Mouse (Mus musculus) left cerebral cortex, postnatal 25 days (tissue): ENCODE measurements around the gene Lztr1. TPM values are rescaled to one million over a fixed set of nuclear protein-coding genes. Genes with fewer than 3 reads are reported as not detected.
A peak's percentile ranks its signal among the peaks of the same experiment; 100 is the strongest.
"Not testable (repeated sequence)": the region's sequence is repeated elsewhere in the genome, so short reads cannot be mapped to it uniquely, and the experiment has no call there.

ENCODE experiments used
- DNase-seq, 2 experiments: peaks; one replicate each; pipeline ENCODE4 v3.0.0; 2022; ENCODE audit warnings: low spot score in 2 of 2, mixed read lengths in 1 of 2
- intact Hi-C: fragments of 180-260 bp; cut with DNase I; formaldehyde crosslinking; loops from one replicate; pipeline ENCODE4 v1.15.1; 2025
- total RNA-seq, 2 experiments: library from RNA; stranded (reverse); gene quantifications; 2 replicates each; pipeline ENCODE4 v1.2.3; 2021

The Lztr1 gene
- total RNA-seq, 2 experiments from 2014 or later, result 149 TPM

DNA sequence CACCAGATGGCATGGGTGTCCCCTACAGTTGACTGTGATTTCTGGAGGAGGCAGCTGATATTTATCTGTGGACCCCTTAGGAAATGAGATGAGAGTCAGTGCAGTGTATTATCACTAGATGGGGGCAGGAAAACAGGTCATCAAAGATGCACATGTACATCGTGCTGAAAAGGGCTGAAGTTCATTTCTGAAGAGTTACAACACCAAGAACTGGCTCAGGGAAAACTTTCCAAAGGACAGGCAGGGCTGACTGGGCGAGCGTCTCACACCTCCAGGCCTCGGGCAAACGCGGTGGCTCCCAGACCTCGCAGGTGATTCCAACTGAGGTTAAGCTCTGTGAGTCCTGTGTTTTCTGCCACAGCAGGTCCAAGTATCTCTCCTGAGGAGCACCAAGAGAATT, 44.3 kb downstream of the Lztr1 start:
- intact Hi-C loops, result no loop called here
- DNase-seq, result no peak

GRCm38 (mm10) chr16:17553910-17554685, 45.6 kb downstream of the Lztr1 start:
- no peak for DNase-seq

DNA sequence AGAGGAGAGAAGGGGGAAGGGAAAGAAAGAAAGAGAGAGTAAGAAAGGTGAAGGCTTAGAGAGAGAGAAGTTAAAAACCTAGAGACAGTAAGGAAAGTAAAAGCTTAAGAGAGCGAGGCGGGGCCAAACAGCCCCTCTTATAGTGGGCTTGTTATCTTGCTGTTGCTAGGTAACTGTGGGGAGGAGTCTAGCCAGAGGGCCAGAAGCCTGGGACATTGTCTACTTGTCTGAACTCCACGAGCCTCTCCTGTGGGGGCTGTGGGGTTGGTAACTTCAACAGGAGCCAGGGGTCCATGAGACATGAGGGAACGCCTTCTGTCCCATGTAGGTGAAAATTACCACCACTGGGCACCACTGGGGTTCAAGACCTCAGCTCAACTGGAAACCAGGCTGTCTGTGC, 46.2 kb downstream of the Lztr1 start:
- intact Hi-C loops, result loop anchor here (1.0 to 5.0 kb wide), 2 partner anchors 10 to 258 kb away; no protein-coding TSS in a partner anchor
- not testable (repeated sequence) for DNase-seq

More at GRCm38 (mm10) chr16:17553910-17554685, 45.6 kb downstream of the Lztr1 start:
- intact Hi-C loops, result loop anchor here (1.0 kb wide), 1 partner anchor 10 kb away; no protein-coding TSS in a partner anchor

DNA sequence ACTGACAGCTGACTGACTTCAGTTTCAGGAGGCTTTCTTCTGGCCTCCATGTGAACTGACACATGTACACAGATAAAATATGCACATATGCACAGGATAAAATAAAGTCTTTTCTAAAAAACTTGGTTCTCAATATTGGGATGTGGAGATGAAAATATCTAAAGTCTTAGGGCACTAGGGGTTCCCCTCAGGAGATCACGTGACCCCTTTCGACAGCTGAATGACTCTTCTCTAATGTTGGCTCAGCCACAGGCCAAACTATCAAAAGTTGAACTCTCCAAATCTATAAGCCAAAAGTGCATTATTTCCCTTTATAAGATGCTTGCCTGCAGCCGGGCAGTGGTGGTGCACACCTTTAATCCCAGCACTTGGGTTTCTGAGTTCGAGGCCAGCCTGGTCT, 47.7 kb downstream of the Lztr1 start:
- DNase-seq, result no peak
- intact Hi-C loops, result loop anchor here (5.0 kb wide), 1 partner anchor 256 kb away; no protein-coding TSS in a partner anchor

- peak in 1 of 2 experiments; percentile 65 for DNase-seq
- intact Hi-C loops, result loop anchor here (5.0 kb wide), 1 partner anchor 255 kb away; no protein-coding TSS in a partner anchor
These were observed 48.4 kb downstream of the Lztr1 start for GRCm38 (mm10) chr16:17556907-17557306.

DNA sequence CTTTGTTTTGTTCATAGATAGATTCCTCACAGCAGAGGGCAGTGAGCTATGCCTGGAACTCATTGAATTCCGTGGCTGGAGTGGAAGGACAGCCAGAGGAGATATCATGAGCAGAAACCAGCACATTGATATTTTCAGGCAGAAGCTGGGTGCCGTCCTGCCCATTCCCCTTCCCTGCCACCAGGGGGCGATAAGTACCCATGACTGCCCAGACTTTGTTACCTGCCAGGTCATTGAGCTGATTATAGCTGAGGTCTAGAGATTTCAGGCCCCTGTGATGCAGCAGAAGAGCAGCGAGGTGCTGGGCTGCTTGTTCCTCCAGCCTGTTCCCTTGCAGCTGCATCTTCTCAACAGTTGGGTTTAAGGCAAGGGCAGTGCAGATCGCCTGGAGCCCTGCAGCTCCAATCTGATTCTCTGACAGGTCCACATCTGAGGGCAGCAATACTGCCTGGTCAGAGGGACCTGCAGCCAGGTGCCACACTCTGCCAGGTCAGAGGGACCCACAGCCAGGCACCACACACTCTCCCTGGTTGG, 49.5 kb downstream of the Lztr1 start:
- DNase-seq, result peak; percentile 83 to 87
- intact Hi-C loops, result loop anchor here (2.0 to 5.0 kb wide), 2 partner anchors 57 to 254 kb away; no protein-coding TSS in a partner anchor

DNA sequence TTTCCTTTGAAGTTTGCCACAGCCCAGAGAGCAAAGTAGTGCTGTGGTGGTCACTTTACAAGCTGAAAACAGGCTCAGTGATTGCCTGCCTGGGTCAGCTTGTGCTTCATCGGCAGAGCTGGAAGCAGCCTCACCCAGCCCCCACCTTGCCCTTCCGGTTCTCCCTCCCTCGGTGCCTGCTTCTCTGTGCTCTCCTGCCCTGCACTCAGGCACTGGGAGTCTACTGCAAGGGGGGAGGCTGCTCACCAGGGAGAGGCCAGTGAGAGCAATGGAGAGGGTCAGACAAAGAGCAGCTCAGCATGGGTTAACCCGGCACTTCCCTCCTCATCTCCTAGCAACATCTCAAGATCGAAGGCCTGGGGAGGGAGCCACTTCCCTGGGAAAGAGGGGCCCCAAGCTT, 50.3 kb downstream of the Lztr1 start:
- intact Hi-C loops, result loop anchor here (2.0 to 5.0 kb wide), 2 partner anchors 56 to 253 kb away; no protein-coding TSS in a partner anchor
- DNase-seq, result no peak

GRCm38 (mm10) chr16:17559396-17560027, 51.0 kb downstream of the Lztr1 start:
- intact Hi-C loops, result loop anchor here (2.0 to 5.0 kb wide), 2 partner anchors 55 to 253 kb away; no protein-coding TSS in a partner anchor
- DNase-seq, result no peak

- intact Hi-C loops, result no loop called here
- no peak for DNase-seq
These were observed 52.8 kb downstream of the Lztr1 start, which contains the start of gene Lrrc74b for GRCm38 (mm10) chr16:17561128-17561750. Gene Lrrc74b, minus strand, starts transcription at chr16:17561247.

GRCm38 (mm10) chr16:17561751-17562208, 53.3 kb downstream of the Lztr1 start, which contains the start of gene P2rx6:
Gene P2rx6, plus strand, starts transcription at chr16:17561885.
- DNase-seq, result peak in 1 of 2 experiments; percentile 62
- intact Hi-C loops, result loop anchor here (1.0 kb wide), 1 partner anchor 15 kb away; no protein-coding TSS in a partner anchor

DNA sequence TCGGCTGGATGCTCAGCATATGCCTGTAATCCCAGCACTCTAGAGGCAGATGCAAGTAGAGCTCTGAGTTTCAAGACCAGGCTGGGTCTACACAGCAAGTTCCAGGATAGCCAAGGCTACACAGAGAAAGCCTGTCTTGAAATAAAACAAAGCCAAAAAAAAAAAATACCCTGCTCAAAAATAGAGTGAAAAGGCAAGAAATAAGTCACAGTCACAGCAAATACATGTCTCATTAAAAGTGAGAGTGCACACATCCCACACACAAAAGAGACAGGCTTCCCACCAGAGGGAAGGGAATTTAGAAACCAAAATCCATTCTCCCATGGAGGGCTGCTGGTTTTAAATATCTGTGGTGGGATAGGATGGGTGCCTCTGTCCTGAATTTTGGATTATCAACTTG, 55.1 kb downstream of the Lztr1 start:
- intact Hi-C loops, result no loop called here
- DNase-seq, result peak in 1 of 2 experiments; percentile 66

- DNase-seq, result peak in 1 of 2 experiments; percentile 80
- intact Hi-C loops, result loop anchor here (1.0 kb wide), 1 partner anchor 10 kb away; no protein-coding TSS in a partner anchor
These were observed 55.7 kb downstream of the Lztr1 start for GRCm38 (mm10) chr16:17564221-17564620.

DNA sequence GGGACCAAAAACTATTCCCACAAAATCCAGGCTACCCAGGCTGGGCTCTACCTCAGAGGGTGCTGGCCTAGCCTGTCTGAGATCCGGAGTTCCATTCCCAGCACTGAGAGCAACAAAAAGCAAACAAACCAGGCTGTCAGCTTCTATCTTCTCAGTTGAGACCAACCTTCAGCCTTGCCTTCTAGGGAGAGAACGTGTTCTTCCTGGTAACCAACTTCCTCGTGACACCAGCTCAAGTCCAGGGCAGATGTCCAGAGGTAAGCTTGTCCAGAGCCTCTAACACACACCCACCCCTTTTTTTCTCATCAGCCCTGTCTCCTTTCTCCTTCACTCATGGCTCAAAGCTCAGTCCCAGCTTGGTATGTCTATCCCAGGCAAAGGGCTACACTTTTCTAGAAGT, 56.3 kb downstream of the Lztr1 start:
- intact Hi-C loops, result loop anchor here (1.0 kb wide), 1 partner anchor 10 kb away; no protein-coding TSS in a partner anchor
- no peak for DNase-seq

DNA sequence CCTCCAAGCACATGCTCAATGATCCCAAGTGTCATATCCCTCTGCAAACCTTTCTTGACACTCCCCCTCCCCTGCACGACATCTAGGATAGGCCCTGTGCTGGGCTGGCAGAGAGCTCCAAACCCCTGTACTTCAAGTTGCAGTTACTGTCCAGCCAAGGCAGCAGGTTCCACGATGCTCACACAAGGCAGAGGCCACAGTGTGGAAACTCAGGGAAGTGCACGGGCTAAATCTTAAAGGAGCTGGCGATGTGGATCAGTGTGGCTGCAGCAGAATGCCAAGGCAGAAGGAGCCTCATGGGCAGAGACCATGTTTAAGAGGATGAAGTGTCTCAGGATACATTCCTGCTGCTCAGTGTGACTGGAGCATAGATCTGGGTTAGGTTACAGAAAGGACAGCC, 57.7 kb downstream of the Lztr1 start:
- intact Hi-C loops, result no loop called here
- DNase-seq, result no peak

Other genes with a start within 250 kb of the Lztr1 start
- gene Tmem191c, start 232.6 kb upstream of the Lztr1 start, total RNA-seq, result 100 to 1,000 TPM in 1 of 2 experiments, 10 to 100 TPM in 1; 99.2 to 116 TPM
- gene Serpind1, start 177.3 kb upstream of the Lztr1 start, total RNA-seq, result 1 to 10 TPM; 2.5 to 2.7 TPM
- 10 to 100 TPM; 21.5 to 23.9 TPM for gene Snap29, start 102.7 kb upstream of the Lztr1 start, total RNA-seq
- 100 to 1,000 TPM; 324 to 328 TPM for gene Pi4ka, start 102.4 kb upstream of the Lztr1 start, total RNA-seq
- gene Crkl, start 56.7 kb upstream of the Lztr1 start, total RNA-seq, result 10 to 100 TPM; 30.9 to 31.0 TPM
- 100 to 1,000 TPM in 1 of 2 experiments, 10 to 100 TPM in 1; 96.9 to 100 TPM for gene Aifm3, start 19.1 kb upstream of the Lztr1 start, total RNA-seq
- 10 to 100 TPM; 43.7 to 45.4 TPM for gene Thap7, start 22.4 kb downstream of the Lztr1 start, total RNA-seq
- gene Lrrc74b, start 52.6 kb downstream of the Lztr1 start, total RNA-seq, result under 1 TPM; 0.71 to 0.85 TPM
- under 1 TPM; 0.80 to 0.99 TPM for gene P2rx6, start 53.2 kb downstream of the Lztr1 start, total RNA-seq
- 10 to 100 TPM; 83.2 to 87.4 TPM for gene Slc7a4, start 74.5 kb downstream of the Lztr1 start, total RNA-seq
- gene Smpd4, start 110.7 kb downstream of the Lztr1 start, total RNA-seq, result 10 to 100 TPM; 62.4 to 63.8 TPM
- 10 to 100 TPM; 22.3 to 26.4 TPM for gene Ccdc74a, start 137.8 kb downstream of the Lztr1 start, total RNA-seq
- gene Med15, start 224.2 kb downstream of the Lztr1 start, total RNA-seq, result 10 to 100 TPM; 66.3 to 69.1 TPM